In the genomic region with DNA sequence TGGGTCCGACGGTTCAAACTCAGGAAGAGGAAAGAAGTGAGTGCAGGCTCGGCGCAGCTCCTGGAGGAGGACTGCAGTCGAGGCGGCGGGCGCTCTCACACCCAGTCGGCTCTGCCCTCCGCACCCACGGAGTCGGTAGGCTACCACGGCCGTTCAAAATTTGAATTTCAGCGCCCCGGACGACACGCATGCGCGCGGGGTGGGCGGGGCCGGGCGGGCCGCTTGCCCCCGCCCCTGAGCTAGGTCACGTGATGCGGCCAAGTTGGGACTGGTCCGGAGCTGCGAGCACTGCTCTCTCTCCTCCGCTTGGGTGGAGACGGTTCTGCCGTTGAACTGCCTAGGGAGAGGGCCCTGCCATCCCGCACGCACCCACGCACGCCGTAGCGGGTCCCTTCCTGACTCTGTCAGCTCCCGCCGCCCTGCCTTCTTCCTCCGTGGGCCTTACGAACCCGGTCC, we compare ENCODE assay signal across 8 mouse cellular contexts. TPM values are rescaled to one million over a fixed set of nuclear protein-coding genes. Genes with fewer than 3 reads are reported as not detected.
DNase-seq lines count a peak whose midpoint lies in the region; ATAC-seq lines count a peak whose summit lies in the region.

A gene (minus strand): TSS at position 168 of the 456 bp plus-strand sequence.

- ATAC-seq in intestine, embryonic 15.5 days: peak; percentile 97
- ATAC-seq in megakaryocyte-erythroid progenitor cell, adult 5-6 weeks (replicated peaks; ENCODE audit: low FRiP score, low TSS enrichment, poor library complexity, severe bottlenecking): peak; percentile 90

- no peaks in the 10 kb centered on the region for H3K27me3 ChIP-seq in intestine, embryonic 15.5 days (replicated peaks)

- H3K4me2 ChIP-seq in intestine, embryonic 15.5 days (replicated peaks): peak within 1 kb of the TSS; percentile 91

- DNase-seq in adrenal gland, adult 8-10 months: peak; percentile 78
- DNase-seq in embryo, embryonic 11.5 days (ENCODE audit: low read depth, low spot score): peak; percentile 93
- DNase-seq in gastrocnemius, postnatal 36 days: peak; percentile 87 to 90
- DNase-seq in left cerebral cortex, postnatal 14 days (ENCODE audit: low spot score in 2 of 2): peak; percentile 74 to 87
- peak; percentile 91 for DNase-seq in right cerebral cortex, postnatal 14 days
- peak; percentile 90 to 91 for DNase-seq in urinary bladder, postnatal 36 days (ENCODE audit: low spot score in 2 of 2)

- H3K27ac ChIP-seq in intestine, embryonic 15.5 days: peak within 1 kb of the TSS; percentile 94

- no peaks in the 10 kb centered on the region for H3K36me3 ChIP-seq in intestine, embryonic 15.5 days

- WGBS in intestine, embryonic 15.5 days: under 1% methylated on average over 44 of the region's 44 CpGs

- H3K9ac ChIP-seq in intestine, embryonic 15.5 days: peak within 1 kb of the TSS; percentile 88

- no peaks in the 10 kb centered on the region for H3K9me3 ChIP-seq in intestine, embryonic 15.5 days

- peaks cover 10% of the 10 kb centered on the region; the same call in 1 of the 2 replicates for H3K4me1 ChIP-seq in intestine, embryonic 15.5 days (replicated peaks)

- H3K4me3 ChIP-seq in intestine, embryonic 15.5 days (replicated peaks): peak within 1 kb of the TSS; percentile 64

- intact Hi-C loops in gastrocnemius, postnatal 36 days (cut with DNase I): no loop called here
- intact Hi-C loops in left cerebral cortex, postnatal 14 days (cut with DNase I): no loop called here

RNA-seq across cellular contexts. Expression of the gene that starts here (rescaled TPM):
- 1 to 10 TPM; 2.3 to 4.0 (median 3.4) TPM for total RNA-seq in adrenal gland, adult 8-10 months (2022)
- 1 to 10 TPM in 1 of 2 experiments, under 1 TPM in 1; 0.96 to 1.6 TPM for total RNA-seq in gastrocnemius, postnatal 36 days (2021)
- polyA plus RNA-seq in intestine, embryonic 15.5 days (2015; fragmentation: Nextera tagmentation; extraction: Ambion mirVana): 40.5 and 42.4 TPM in 2 replicates
- 1 to 10 TPM; 4.2 to 4.6 TPM for total RNA-seq in left cerebral cortex, postnatal 14 days (2021)
- 79.4 and 93.1 TPM in 2 replicates for total RNA-seq in megakaryocyte-erythroid progenitor cell, adult 5-6 weeks (2014; fragmentation: Nextera tagmentation)
- total RNA-seq in megakaryocyte-erythroid progenitor cell, adult 5-6 weeks (2017): 59.5 and 67.9 TPM in 2 replicates

Comparison
In these comparisons a context has a peak if more than half of its experiments do, and no peak if none do; other contexts are left out.
1. Peak in every context shown above with its lines: DNase-seq, ATAC-seq, H3K4me3 ChIP-seq and H3K27ac ChIP-seq.
2. RNA of the gene that starts here (total RNA-seq): 59.5 to 93.1 TPM in megakaryocyte-erythroid progenitor cell, adult 5-6 weeks; 4.2 to 4.6 TPM in left cerebral cortex, postnatal 14 days, 2.3 to 4.0 TPM in adrenal gland, adult 8-10 months and 0.96 to 1.6 TPM in gastrocnemius, postnatal 36 days; every median in the first group is over 10 times any median in the second.